Mouse (Mus musculus) liver, embryonic 11.5 days (tissue): ENCODE results near the gene Qsox2. TPM values are rescaled to one million over a fixed set of nuclear protein-coding genes. Genes with fewer than 3 reads are reported as not detected.

Experiments
- ATAC-seq: fragments of 200-750 bp; cut with Nextera tagmentation; replicated peaks from 2 replicates; pipeline ENCODE4 v1.8.0; 2017; ENCODE audit warnings: moderate number of reproducible peaks, mild to moderate bottlenecking, moderate TSS enrichment, moderate library complexity; ENCODE audit not compliant: low FRiP score
- DNase-seq: peaks from one replicate; pipeline ENCODE4 v3.0.0-alpha.2; 2017; ENCODE audit warnings: low spot score
- H3K27ac ChIP-seq: fragments of 300-500 bp; sonication (generic); 2 replicates; pipeline ENCODE4 v1.5.1; 2014; ENCODE audit warnings: mild to moderate bottlenecking, low read depth, low read length, control low read depth
- H3K27me3 ChIP-seq: fragments of 300-500 bp; sonication (generic); replicated peaks from 2 replicates; pipeline ENCODE4 v1.6.1; 2014; ENCODE audit warnings: low read length, mixed read lengths; ENCODE audit not compliant: control insufficient read depth, insufficient read depth
- H3K36me3 ChIP-seq: fragments of 300-500 bp; sonication (generic); 2 replicates; pipeline ENCODE4 v1.6.1; 2014; ENCODE audit warnings: mild to moderate bottlenecking, low read length, moderate library complexity, mixed read lengths; ENCODE audit not compliant: control insufficient read depth, insufficient read depth
- H3K4me1 ChIP-seq: fragments of 300-500 bp; sonication (generic); replicated peaks from 2 replicates; pipeline ENCODE4 v1.6.1; 2014; ENCODE audit warnings: low read length, mixed read lengths; ENCODE audit not compliant: control insufficient read depth, insufficient read depth
- H3K4me2 ChIP-seq: fragments of 300-500 bp; sonication (generic); 2 replicates; pipeline ENCODE4 v1.6.1; 2014; ENCODE audit warnings: mild to moderate bottlenecking, control low read depth, moderate library complexity
- H3K4me3 ChIP-seq: fragments of 300-500 bp; sonication (generic); 2 replicates; pipeline ENCODE4 v1.5.1; 2014; ENCODE audit warnings: low read depth, low read length, control low read depth
- H3K9ac ChIP-seq: fragments of 300-500 bp; sonication (generic); 2 replicates; pipeline ENCODE4 v1.6.1; 2014; ENCODE audit warnings: low read depth, low read length, control low read depth
- H3K9me3 ChIP-seq: fragments of 300-500 bp; sonication (generic); 2 replicates; pipeline ENCODE4 v1.6.1; 2016; ENCODE audit warnings: low read length, inconsistent platforms, mixed read lengths; ENCODE audit not compliant: control insufficient read depth
- WGBS: fragments of 180-500 bp; shearing (Covaris S2); extraction: QIAGEN DNeasy Blood & Tissue Kit; methylation state at CpG from one replicate; pipeline ENCODE4 v1.1.7; 2014; 5-methylcytosine and 5-hydroxymethylcytosine counted together
- polyA plus RNA-seq: library from polyadenylated mRNA; unstranded; fragments of >200 nt; fragmentation: Nextera tagmentation; extraction: Ambion mirVana; gene quantifications from 2 replicates; pipeline ENCODE4 v1.2.1, GENCODE M21; 2014

Gene Qsox2
- 13.5 and 14.7 TPM in 2 replicates for polyA plus RNA-seq

- WGBS: 1% methylated on average over 35 of the region's 36 CpGs
- DNase-seq (peak; percentile 93), ATAC-seq (peak; percentile 93)
- no peaks in the 10 kb centered on the region; the same call in 1 of the 2 replicates for H3K27me3 ChIP-seq
- H3K9me3 ChIP-seq: no peaks in the 10 kb centered on the region
- H3K36me3 ChIP-seq: no peaks in the 10 kb centered on the region
- H3K4me2 ChIP-seq: peak within 1 kb of the TSS; percentile 86
- peaks cover 27% of the 10 kb centered on the region for H3K4me1 ChIP-seq
- peak within 1 kb of the TSS; percentile 75; the same call in 1 of the 2 replicates for H3K27ac ChIP-seq
- peak within 1 kb of the TSS; percentile 97 for H3K9ac ChIP-seq
- H3K4me3 ChIP-seq: peak within 1 kb of the TSS; percentile 92
Observed at GRCm38 (mm10) chr2:26237290-26237782, at the start of gene Qsox2. Qsox2 (minus strand) TSS chr2:26237525.

GRCm38 (mm10) chr2:26286391-26286790, 49.1 kb upstream of the Qsox2 start:
- H3K4me3 ChIP-seq: no peak overlapping the region
- H3K9ac ChIP-seq: no peak overlapping the region
- no peaks in the 10 kb centered on the region for H3K4me1 ChIP-seq
- ATAC-seq: no peak
- 64% methylated on average over 7 of the region's 7 CpGs for WGBS
- no peaks in the 10 kb centered on the region for H3K36me3 ChIP-seq
- no peak overlapping the region for H3K27ac ChIP-seq
- DNase-seq: no peak
- H3K9me3 ChIP-seq: no peaks in the 10 kb centered on the region
- no peaks in the 10 kb centered on the region for H3K27me3 ChIP-seq
- H3K4me2 ChIP-seq: no peak overlapping the region

- Histone ChIP-seq H3K36me3 (no peaks in the 10 kb centered on the region), H3K27me3 (0 out of 2 replicates have a peak, but pooled peaks cover 3% of the 10 kb centered on the region), H3K4me1 (no peaks in the 10 kb centered on the region), H3K4me2 (no peak overlapping the region), H3K9ac (no peak overlapping the region), H3K9me3 (no peaks in the 10 kb centered on the region), H3K4me3 (no peak overlapping the region), H3K27ac (no peak overlapping the region)
- DNase-seq: no peak
- whole genome bisulfite sequencing: 64% methylated on average over 7 of the region's 7 CpGs
- ATAC-seq: no peak
Observed at GRCm38 (mm10) chr2:26285804-26286203, 48.5 kb upstream of the Qsox2 start.

- Histone ChIP-seq H3K36me3 (no peaks in the 10 kb centered on the region), H3K27me3 (0 out of 2 replicates have a peak, but pooled peaks cover 3% of the 10 kb centered on the region), H3K9ac (no peak overlapping the region), H3K4me3 (no peak overlapping the region), H3K27ac (no peak overlapping the region), H3K4me1 (no peaks in the 10 kb centered on the region), H3K4me2 (no peak overlapping the region), H3K9me3 (no peaks in the 10 kb centered on the region)
- DNase-seq (no peak), ATAC-seq (no peak)
- 77% methylated on average over 11 of the region's 11 CpGs for WGBS
Observed at GRCm38 (mm10) chr2:26280594-26280993, 43.3 kb upstream of the Qsox2 start.

GRCm38 (mm10) chr2:26279712-26280111, 42.4 kb upstream of the Qsox2 start:
- no peak overlapping the region for H3K27ac ChIP-seq
- no peak overlapping the region for H3K4me3 ChIP-seq

GRCm38 (mm10) chr2:26273611-26274010, 36.3 kb upstream of the Qsox2 start:
- Histone ChIP-seq H3K9me3 (no peaks in the 10 kb centered on the region), H3K9ac (no peak overlapping the region), H3K4me1 (no peaks in the 10 kb centered on the region), H3K27me3 (no peaks in the 10 kb centered on the region), H3K27ac (no peak overlapping the region), H3K4me3 (no peak overlapping the region), H3K36me3 (no peaks in the 10 kb centered on the region), H3K4me2 (no peak overlapping the region)
- 18% methylated on average over 7 of the region's 7 CpGs for WGBS
- ATAC-seq: no peak
- DNase-seq: peak; percentile 42

More at GRCm38 (mm10) chr2:26279712-26280111, 42.4 kb upstream of the Qsox2 start:
- DNase-seq (no peak), ATAC-seq (no peak)
- Histone ChIP-seq H3K4me1 (no peaks in the 10 kb centered on the region), H3K9ac (no peak overlapping the region), H3K4me2 (no peak overlapping the region), H3K27me3 (0 out of 2 replicates have a peak, but pooled peaks cover 3% of the 10 kb centered on the region), H3K36me3 (no peaks in the 10 kb centered on the region), H3K9me3 (no peaks in the 10 kb centered on the region)
- 72% methylated on average over 3 of the region's 3 CpGs for WGBS

- Histone ChIP-seq H3K9ac (no peak overlapping the region), H3K4me1 (no peaks in the 10 kb centered on the region), H3K36me3 (no peaks in the 10 kb centered on the region), H3K4me3 (no peak overlapping the region), H3K4me2 (no peak overlapping the region), H3K27me3 (no peaks in the 10 kb centered on the region), H3K9me3 (no peaks in the 10 kb centered on the region), H3K27ac (no peak overlapping the region)
- ATAC-seq (no peak), DNase-seq (no peak)
- 56% methylated on average over 3 of the region's 3 CpGs for WGBS
Observed at GRCm38 (mm10) chr2:26268216-26268615, 30.9 kb upstream of the Qsox2 start.

- H3K4me3 ChIP-seq: no peak overlapping the region
- ATAC-seq (no peak), DNase-seq (no peak)
- H3K36me3 ChIP-seq: no peaks in the 10 kb centered on the region
- H3K4me1 ChIP-seq: no peaks in the 10 kb centered on the region
- WGBS: 69% methylated on average over 10 of the region's 10 CpGs
- H3K9ac ChIP-seq: no peak overlapping the region
- H3K4me2 ChIP-seq: no peak overlapping the region
- no peaks in the 10 kb centered on the region for H3K9me3 ChIP-seq
- no peaks in the 10 kb centered on the region for H3K27me3 ChIP-seq
- no peak overlapping the region for H3K27ac ChIP-seq
Observed at GRCm38 (mm10) chr2:26266066-26266742, 28.9 kb upstream of the Qsox2 start.

GRCm38 (mm10) chr2:26265095-26265494, 27.8 kb upstream of the Qsox2 start:
- WGBS: 71% methylated on average over 2 of the region's 2 CpGs
- H3K27me3 ChIP-seq: no peaks in the 10 kb centered on the region
- no peak overlapping the region for H3K4me3 ChIP-seq
- H3K9ac ChIP-seq: no peak overlapping the region
- H3K4me2 ChIP-seq: no peak overlapping the region
- no peaks in the 10 kb centered on the region for H3K36me3 ChIP-seq
- no peak for DNase-seq
- H3K27ac ChIP-seq: no peak overlapping the region
- H3K9me3 ChIP-seq: no peaks in the 10 kb centered on the region
- ATAC-seq: no peak
- no peaks in the 10 kb centered on the region for H3K4me1 ChIP-seq
